Mouse (Mus musculus): ENCODE measurements around the gene Exosc8. TPM values are rescaled to one million over a fixed set of nuclear protein-coding genes. Genes with fewer than 3 reads are reported as not detected.
A peak's percentile ranks its signal among the peaks of the same experiment; 100 is the strongest.
"Not testable (repeated sequence)": the region's sequence is repeated elsewhere in the genome, so short reads cannot be mapped to it uniquely, and the experiment has no call there.

Exosc8 gene
- total RNA-seq (2021) = 10 to 100 TPM; 18.1 to 18.8 TPM

DNA sequence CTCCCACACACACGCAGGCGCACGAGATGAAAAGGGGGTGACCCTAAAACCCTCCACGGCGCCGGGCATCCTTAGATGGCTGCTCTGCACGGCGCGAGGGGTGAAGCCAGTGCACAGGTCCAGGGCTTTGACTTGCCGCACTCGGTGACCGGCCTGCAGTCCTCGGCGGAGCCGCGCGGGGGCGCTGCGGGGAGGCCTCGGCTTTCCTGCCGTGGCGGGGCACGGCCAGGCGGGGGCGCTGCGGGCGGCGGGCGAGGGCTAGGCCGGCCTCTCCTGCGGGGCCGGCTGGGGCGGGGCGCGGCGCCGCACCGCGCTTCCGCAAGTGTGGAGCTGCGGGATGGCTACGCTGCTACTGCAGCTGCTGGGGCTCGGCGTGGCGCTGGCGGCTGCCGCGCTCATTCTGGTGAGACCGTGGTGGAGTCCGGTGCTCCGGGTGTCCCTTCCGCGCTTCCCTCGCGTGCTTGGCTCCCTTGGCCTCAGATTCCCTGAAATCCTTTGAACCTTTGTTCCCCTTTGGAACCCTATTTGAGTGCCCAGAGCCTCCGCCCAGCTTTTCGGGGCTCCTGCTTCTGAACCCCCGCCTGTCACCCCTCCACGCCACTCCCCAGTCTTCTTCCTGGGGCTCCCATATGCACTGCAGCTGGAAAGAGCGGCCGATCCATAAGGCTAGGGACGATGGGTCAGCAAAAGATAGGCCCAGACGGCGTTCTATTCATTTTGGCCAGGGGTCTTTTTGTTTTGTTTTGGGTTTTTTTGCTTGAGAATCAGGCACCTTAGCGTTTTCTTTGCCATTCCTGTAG, at the start of gene Exosc8, which contains the start of gene Alg5:
Gene Exosc8 (minus strand): TSS at position 147 of the 800 bp plus-strand sequence.
Gene Alg5 (plus strand): TSS at position 293 of the 800 bp plus-strand sequence.
- peak; percentile 79 for DNase-seq (ENCODE audit: low spot score)
- intact Hi-C loops (cut with DNase I) = loop anchor here (1.0 to 5.0 kb wide), 3 partner anchors 42 to 327 kb away; partner anchors contain the start of gene Rfxap

DNA sequence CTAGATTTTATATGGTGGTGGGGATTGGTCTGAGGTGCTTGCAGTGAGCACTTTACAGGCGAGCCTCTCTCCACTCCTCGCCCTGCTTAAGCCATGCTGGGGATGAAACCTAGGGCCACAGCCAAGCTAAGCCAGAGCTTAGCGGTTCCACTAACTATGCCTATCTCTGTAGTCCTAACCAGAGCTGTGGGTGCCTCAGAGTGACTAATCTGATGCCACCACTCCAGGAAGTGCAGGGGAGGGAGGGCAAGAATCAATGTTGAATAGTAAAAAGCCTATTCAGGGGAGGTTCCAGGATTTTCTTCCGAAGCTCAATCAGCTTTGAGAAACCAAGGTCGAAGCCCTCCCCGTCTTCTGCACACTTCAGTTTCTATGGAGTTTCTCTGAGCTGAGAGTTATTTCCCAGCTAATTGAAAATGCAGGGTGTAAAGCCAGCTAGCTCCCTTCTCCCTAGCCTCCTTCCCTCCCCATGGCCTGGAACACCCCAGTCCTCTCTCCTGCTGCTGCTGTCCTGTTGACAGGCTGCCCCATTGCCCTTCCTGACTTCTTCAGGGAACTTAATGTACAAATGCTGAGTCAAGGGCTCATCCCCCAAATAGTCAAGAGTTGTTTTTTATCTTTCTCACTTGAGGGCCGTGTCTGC, 40.9 kb upstream of the Exosc8 start:
- DNase-seq (ENCODE audit: low spot score) = no peak
- intact Hi-C loops (cut with DNase I) = no loop called here

DNA sequence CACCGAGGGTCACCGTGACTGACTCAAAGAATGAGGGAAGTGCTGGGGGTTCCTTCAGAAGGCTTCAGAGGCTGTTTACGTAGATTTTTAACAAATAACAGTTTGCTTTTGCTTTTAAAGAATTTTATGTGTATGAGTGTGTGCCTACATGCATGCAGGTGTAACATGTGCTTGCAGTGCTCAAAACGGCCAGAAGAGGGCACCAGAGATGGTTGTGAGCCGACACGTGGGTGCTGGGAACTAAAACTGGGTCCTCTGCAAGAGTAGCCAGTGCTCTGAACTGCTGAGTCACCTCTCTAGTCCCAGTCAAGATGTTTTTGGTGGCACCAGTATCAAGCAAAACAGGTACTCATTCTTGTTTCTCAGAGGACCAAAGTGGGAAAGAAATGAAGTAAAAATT, 38.4 kb upstream of the Exosc8 start:
- intact Hi-C loops (cut with DNase I) = no loop called here
- no peak for DNase-seq (ENCODE audit: low spot score)

DNA sequence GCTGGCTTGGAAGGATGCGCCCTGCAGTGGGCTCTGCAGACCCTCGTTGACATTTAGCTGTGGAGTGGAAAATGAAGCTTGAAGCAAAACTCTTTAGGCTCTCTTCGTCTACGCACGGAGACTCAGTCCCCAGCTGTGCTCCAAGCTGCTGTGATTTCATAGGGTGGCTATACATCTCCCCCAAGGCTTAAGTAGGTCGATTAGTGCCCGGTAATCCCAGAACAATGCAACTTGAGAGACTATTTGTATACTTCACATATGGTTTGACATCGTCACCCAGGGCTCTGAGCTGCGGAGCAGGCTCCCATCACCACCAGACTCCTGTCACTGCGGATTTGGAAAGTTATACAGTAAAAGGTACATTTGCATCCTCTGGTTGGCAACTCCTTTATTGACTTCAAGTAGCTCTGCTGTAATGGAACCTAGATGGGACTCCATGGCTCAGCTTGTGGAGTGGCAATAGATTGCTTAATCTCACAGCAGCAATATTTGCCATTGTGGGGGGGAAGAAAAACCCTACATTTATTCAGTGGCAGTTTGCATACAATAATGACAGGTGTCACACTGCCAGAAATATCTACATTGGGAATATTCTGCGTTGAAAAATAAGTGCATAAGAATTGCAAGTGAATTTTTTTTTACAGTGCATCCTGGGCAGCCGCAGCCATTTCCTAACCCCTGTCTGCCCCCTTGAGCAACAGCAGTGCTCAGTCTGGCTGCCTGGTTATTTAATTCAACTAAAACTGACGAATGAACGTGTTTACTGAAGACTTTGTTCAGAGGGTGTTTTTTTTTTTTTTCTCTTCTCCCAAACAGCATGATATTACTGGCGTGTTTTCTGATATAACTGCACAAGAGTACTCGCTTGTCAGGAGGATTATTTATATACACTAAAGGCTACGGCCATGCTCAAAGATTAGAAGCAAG, 34.4 kb upstream of the Exosc8 start:
- intact Hi-C loops (cut with DNase I) = no loop called here
- no peak for DNase-seq (ENCODE audit: low spot score)

DNA sequence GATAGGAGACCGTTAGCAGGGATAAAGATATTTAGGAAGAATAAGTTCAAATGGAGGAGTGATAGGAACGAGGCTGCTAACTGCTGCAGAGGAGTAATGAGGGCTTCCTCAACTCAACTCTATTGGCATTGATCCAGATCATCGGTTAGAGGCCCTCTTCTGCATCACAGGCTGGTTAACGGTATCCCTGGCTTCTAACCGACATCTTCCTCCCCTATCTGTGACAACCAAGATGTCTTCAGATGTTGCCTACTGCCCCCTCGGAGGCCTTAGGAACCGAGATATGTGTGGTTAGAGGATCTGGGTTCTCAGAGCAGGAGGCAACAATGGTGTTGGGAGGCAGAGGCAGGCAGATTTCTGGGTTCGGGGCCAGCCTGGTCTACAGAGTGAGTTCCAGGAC, 33.4 kb upstream of the Exosc8 start:
- DNase-seq (ENCODE audit: low spot score) = no peak
- intact Hi-C loops (cut with DNase I) = no loop called here

DNA sequence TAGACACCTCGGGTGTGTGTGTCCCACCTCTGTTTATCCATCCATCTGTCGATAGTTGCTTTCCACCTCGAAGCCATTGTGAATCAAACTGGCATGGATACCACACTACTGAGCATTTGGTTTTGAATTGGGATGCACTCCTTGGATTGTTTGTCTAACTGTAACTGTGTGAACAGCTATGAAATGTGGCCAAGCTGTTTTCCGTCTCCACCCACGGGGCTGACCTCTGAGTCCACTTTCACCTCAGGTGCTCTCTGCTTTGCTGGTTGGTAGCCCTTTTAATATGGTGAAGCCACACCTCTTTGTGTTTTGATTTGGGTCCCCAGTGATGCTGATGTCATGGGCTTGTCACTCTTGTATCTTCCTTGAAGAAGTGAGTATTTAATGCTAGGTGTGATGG, 31.6 kb upstream of the Exosc8 start:
- intact Hi-C loops (cut with DNase I) = no loop called here
- no peak for DNase-seq (ENCODE audit: low spot score)

DNA sequence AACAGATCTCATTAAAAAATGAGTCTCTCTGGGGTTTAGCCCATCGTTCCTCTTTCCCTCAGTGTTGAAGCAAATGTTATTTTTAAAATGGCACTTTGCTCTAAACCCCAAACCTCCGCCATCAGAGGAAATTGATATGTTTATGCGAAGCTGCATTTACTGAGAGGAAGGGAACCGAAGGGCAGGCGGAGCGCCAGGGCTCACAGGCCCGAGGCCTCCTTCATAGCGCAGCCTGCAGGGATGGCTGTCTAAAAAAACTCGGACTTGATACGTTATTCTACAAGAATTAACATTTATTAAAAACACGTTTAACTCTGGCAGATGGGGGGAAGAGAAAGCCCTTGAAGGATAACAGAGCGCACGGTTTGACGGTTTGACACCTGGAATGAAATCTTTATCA, 30.8 kb upstream of the Exosc8 start:
- no peak for DNase-seq (ENCODE audit: low spot score)
- intact Hi-C loops (cut with DNase I) = no loop called here

DNA sequence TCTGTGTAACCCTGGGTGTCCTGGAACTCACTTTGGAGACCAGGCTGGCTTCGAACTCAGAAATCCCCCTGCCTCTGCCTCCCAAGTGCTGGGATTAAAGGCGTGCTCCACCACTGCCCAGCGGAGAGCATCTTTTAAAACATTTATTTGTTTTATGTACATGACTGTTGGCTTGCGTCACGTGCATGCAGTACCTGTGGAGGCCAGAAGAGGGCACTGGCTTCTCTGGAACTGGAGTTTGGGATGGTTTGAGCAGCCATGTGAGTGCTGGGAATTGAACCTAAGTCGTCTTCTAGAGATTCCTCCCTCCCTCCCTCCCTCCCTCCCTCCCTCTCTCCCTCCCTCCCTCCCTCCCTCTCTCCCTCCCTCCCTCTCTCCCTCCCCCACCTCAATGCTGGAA, 30.3 kb upstream of the Exosc8 start:
- intact Hi-C loops (cut with DNase I); DNase-seq (ENCODE audit: low spot score): not testable (repeated sequence)

DNA sequence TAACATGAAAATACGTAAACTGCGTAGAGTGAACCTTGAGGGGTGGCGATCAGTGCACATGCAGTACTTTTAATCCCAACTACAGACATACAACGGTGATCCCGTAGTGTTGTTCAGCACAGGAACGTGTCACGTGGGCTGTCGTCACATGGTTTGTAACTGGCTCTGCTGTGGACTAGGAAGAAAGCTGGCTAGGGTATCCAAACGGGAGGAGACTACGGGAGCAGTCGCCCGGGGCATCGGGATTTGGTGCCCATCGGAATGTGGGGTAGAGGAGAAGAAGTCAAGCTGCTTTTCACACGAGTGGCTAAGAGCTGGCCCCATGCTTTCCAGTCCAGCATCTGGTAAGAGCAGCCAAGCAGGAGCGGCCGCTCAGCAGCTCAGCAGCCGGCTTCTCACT, 29.2 kb upstream of the Exosc8 start:
- intact Hi-C loops (cut with DNase I) = no loop called here
- DNase-seq (ENCODE audit: low spot score) = no peak

DNA sequence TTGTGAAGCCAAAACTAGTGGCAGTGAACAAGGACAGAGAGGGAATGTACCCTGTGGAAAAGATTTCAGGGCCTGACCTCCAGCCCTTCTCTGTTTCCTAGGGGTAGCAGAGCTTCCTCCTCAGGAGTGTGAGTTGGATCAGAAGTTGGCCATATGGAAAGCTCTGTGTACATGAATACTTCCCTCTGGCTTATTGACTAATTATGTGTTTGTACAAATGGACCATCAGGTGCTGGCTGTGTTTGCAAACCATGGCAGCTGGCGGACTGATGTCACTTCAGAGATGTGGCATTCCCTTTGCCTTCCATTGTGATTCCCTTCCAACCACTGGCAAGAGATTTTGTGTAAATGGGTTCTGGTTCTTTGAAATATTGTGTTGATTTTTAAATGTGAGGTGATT, 26.1 kb upstream of the Exosc8 start:
- no peak for DNase-seq (ENCODE audit: low spot score)
- intact Hi-C loops (cut with DNase I) = no loop called here

DNA sequence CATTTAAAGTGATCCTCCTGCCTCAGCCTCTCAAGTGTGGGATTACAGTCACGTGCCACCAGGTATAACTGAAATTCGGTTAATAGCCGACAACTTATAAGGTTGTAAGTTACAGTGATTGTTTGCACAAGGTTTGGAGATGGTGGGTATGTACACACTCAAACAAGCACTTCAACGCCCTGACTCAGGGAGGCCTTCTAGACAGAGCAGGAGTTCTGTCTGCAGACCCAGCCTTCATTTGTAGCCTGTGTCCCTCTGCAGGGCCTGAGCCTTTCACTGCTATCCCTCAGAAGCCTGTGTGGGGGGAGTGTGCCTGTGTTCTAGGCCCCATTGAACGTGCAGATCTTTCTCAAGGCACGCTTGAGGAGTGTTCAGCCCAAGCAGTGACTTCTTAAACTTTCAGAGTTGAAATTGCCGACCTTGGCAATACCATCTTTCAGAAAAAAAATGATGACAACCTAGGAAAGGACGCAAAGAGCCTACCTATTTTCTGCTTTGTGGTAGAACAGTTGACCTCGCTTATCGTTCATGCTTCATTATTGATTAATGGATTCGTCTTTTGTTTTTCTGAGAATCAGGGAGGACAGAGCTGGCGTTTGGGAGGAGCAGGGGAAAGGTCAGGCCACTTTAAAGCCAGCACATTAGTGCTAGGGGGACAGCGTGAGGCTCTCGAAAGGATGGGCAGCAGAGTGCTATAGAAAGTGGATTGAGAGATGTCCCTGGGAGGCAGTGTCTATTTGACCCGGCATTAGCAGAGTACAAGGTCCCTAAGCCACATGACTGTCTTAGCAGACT, 25.3 kb upstream of the Exosc8 start:
- intact Hi-C loops (cut with DNase I) = no loop called here
- no peak for DNase-seq (ENCODE audit: low spot score)

DNA sequence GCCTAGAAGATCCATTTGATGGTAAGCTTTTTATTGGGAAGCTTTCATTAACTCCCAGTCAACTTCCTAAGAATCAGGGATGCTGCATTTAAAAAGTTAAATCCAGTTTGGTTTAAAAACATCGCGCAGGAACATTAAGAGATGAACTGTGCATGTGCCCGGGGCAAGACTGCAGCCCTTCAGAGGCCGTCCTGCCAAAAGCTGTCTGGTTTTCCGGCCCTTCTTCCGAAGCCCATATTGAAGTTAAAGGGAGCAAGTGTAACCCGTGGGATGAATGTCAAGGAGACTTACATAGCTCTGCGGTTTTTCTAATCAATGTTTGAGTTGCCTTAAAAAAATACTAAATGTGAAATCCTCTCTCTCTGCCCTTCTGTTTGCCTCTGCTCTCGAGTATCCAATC, 24.0 kb upstream of the Exosc8 start:
- intact Hi-C loops (cut with DNase I) = no loop called here
- no peak for DNase-seq (ENCODE audit: low spot score)

DNA sequence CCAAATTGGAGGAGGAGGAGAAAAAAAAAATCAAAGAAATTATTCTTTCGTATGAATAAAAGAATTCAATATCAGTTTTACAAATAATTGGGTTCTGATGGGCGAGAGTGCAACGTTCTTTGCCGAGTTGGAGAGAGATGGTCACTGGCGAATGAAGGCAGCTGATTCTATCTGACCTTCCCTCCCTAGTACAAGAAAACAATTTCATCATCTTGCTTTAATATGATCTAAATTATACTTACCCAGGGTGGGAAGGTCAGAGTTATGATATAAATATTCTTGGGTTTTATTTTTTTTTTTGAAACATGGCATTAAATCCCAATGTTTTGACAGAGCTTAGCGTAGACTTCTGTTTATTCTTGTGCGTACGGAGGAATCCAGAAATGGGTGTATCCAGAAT, 22.3 kb upstream of the Exosc8 start:
- no peak for DNase-seq (ENCODE audit: low spot score)
- intact Hi-C loops (cut with DNase I) = no loop called here

DNA sequence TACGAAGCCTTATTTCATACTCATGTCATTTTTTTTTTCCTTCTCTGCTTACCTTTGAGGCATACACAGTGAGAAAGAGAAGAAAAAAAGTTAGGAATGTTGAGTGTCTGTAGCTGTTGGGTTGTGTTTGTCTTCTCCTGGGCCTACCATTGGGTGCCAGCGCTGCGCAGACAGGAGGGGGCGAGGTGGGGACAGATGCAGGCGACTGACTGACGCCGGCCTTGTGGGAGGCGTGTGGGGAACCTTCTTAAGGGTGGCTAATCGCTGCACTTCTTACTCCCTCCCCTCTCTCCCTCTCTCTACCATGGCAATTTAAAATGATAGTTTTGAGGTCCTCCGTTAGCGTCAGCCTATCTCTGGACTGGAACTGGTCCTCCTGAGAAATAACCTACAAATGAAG, 20.9 kb upstream of the Exosc8 start:
- intact Hi-C loops (cut with DNase I) = no loop called here
- DNase-seq (ENCODE audit: low spot score) = no peak

DNA sequence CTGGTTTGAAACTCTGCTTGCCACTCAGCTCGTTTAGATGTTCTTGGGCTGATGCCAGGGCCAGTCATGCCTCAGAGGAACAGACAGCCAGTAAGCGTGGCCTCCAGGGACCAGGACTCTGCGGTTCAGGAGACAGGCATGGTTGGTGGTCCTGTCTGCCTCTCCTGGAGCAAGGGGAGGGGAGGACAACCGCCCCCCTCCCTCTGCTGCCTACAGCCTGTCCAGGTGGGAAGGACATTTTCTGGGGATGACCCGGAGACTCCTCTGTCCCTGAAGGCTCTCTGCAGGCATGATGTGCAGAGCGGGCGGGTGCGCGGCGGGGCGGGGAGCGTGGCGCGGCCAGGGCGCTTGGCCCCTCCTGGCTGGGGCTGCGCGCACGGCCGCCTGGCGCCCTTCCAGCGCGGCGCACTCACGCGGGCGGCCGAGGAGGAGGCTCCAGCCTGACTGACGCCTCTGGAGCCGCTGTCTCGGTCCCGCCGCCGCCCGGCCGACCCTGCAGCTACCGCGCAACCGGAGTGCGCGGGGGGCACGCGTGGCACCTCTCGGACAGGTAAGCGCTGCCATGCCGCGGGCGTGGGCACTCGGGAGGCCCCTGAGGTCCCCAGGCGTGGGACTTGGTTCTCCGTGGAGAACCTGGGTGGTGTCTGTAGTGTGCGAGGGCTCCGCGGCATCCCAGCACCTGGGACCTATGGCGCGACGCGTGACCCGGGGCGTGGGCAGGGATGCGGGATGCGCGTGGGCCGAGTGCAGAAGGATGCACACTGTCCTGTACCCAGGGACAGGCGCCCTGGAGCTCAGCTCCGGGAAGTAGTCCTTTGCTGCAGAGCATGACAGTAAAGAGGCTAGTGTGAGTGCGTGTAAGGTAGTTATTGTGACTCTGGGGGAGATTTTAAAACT, 20.2 kb upstream of the Exosc8 start, which contains the start of gene Smad9:
Gene Smad9 (plus strand): TSS at position 438 of the 897 bp plus-strand sequence.
- intact Hi-C loops (cut with DNase I) = no loop called here
- DNase-seq (ENCODE audit: low spot score) = peak; percentile 33

DNA sequence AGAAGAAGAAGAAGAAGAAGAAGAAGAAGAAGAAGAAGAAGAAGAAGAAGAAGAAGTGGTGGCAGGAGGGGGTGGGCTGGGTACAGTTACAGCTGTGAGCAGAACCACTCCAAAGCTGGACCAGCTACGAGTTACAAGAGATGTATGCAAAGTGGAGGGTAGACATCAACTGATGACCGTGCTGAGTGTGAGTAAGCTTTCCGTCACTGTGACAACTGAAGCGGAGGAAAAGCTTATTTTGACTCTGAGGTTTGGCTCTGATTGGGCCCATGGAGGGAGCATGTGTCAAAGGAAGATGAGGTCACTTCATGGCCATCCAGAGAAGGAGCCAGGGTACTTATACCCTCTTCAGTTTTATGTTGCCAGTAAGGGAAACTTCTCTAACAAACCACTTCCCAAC, 18.2 kb upstream of the Exosc8 start:
- intact Hi-C loops (cut with DNase I) = no loop called here
- no peak for DNase-seq (ENCODE audit: low spot score)

DNA sequence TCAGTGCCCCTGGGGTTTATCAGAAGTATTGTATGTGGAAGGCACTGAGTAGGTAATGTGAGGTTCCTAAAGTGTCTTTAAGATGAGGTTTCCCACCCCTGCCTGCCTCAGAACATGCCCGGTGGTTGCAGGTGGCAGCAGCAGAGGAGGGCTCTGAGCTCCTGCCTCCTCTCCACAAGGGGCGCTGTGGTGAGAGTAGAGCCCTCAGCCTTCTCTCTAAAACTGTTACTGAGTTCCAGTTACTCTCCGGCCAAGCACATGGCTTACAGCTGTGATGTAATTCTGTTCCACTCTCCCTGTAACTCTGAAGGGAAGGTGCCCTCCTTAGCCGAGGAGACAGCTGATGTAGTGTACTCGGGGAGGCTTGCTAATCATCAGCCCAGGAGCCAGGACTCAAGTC, 10.6 kb upstream of the Exosc8 start:
- no peak for DNase-seq (ENCODE audit: low spot score)
- intact Hi-C loops (cut with DNase I) = no loop called here

DNA sequence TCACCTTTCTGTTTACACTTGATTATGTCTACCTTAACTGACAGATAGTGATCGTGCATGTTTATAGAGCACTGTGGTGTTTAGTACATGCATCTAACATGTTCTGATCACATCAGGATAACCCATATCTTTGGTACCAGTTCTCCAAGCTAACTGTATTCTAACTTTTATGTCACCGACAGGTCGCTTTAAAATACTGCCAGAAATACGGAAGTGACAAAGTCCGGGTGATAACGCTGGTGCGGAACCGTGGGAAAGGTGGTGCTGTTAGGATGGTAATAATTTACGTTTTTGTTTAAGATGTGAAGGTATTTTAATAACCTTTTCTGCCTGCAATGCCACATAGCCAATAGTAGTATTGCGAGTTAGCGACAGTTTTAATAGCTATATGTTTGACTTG, 6.8 kb upstream of the Exosc8 start:
- DNase-seq (ENCODE audit: low spot score) = no peak
- intact Hi-C loops (cut with DNase I) = no loop called here

DNA sequence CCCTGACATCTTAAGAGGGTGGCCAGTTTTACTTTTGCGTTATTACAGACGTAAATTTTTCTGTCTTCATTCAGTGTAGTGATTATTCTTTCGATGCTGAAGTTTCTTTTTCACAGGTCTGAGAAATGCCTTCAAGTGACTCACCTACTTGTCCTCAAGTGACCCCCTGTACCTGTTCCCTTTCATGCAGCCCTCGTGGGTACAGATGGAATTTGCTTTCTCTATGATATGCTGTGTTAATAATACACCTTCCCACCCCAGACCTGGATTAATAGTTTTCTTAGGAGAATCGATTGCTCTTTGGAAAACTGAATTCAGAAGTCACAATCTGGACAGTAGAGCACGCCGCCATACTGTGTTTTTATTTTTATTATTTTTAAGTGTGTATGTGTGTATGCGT, 2.1 kb upstream of the Exosc8 start:
- DNase-seq (ENCODE audit: low spot score) = no peak
- intact Hi-C loops (cut with DNase I) = loop anchor here (5.0 kb wide), 2 partner anchors 70 to 325 kb away; partner anchors contain the start of gene Rfxap

Data from heart, postnatal 25 days (tissue).